Mouse (Mus musculus) small intestine, adult 2 months (tissue): Measurements from ENCODE around the gene Nos2. TPM values are rescaled to one million over a fixed set of nuclear protein-coding genes. Genes with fewer than 3 reads are reported as not detected.
"Not testable (repeated sequence)": the region's sequence is repeated elsewhere in the genome, so short reads cannot be mapped to it uniquely, and the experiment has no call there.

Source experiments
- H3K27ac ChIP-seq: fragments of 200-500 bp; 2 replicates; pipeline ENCODE4 v1.5.1; 2012; ENCODE audit warnings: low read depth, low read length, control low read depth, inconsistent platforms; ENCODE audit not compliant: insufficient read depth
- H3K27me3 ChIP-seq: fragments of 200-500 bp; 2 replicates; pipeline ENCODE4 v1.6.1; 2012; ENCODE audit warnings: mild to moderate bottlenecking, moderate library complexity, low read length, inconsistent platforms; ENCODE audit not compliant: control insufficient read depth, insufficient read depth
- H3K36me3 ChIP-seq: fragments of 200-500 bp; 2 replicates; pipeline ENCODE4 v1.6.1; 2012; ENCODE audit warnings: mild to moderate bottlenecking, low read length, control low read depth, inconsistent platforms; ENCODE audit not compliant: control insufficient read depth, insufficient read depth
- H3K4me1 ChIP-seq: fragments of 200-500 bp; 2 replicates; pipeline ENCODE4 v1.6.1; 2012; ENCODE audit warnings: low read length, inconsistent platforms, mixed read lengths; ENCODE audit not compliant: control insufficient read depth, insufficient read depth, insufficient read length
- H3K4me3 ChIP-seq: fragments of 200-500 bp; 2 replicates; pipeline ENCODE4 v1.5.1; 2012; ENCODE audit warnings: low read depth, mild to moderate bottlenecking, control low read depth, inconsistent platforms, low read length, moderate library complexity
- CTCF ChIP-seq: fragments of 200-500 bp; IDR thresholded peaks from 2 replicates; pipeline ENCODE4 v1.5.1; 2012; ENCODE audit warnings: low read depth, mild to moderate bottlenecking, control low read depth, inconsistent platforms, low read length, moderate library complexity, mixed read lengths; ENCODE audit not compliant: insufficient replicate concordance, insufficient read length; ENCODE audit errors: extremely low read depth
- POLR2A ChIP-seq: fragments of 200-500 bp; IDR thresholded peaks from 2 replicates; pipeline ENCODE4 v1.6.1; 2012; ENCODE audit warnings: low read depth, mild to moderate bottlenecking, control low read depth, inconsistent platforms, low read length, moderate library complexity
- WGBS: fragments of 180-500 bp; shearing (Covaris S2); methylation state at CpG from one replicate; pipeline ENCODE4 v1.1.7; 2018; 5-methylcytosine and 5-hydroxymethylcytosine counted together
- polyA plus RNA-seq: library from polyadenylated mRNA; depleted of rRNA; stranded (reverse); fragments of >200 nt; gene quantifications from 2 replicates; pipeline ENCODE4 v1.2.3, GENCODE M21; 2012

The Nos2 gene
- polyA plus RNA-seq, 1 experiment: 13.0 TPM

- WGBS: 18% methylated on average over 2 of the region's 2 CpGs
Measured at GRCm38 (mm10) chr11:78982042-78982441, 61.5 kb downstream of the Nos2 start.

GRCm38 (mm10) chr11:78982513-78983291, 62.1 kb downstream of the Nos2 start:
- H3K4me3 ChIP-seq: peak overlapping the region; percentile 66

More at GRCm38 (mm10) chr11:78982042-78982441, 61.5 kb downstream of the Nos2 start:
- H3K4me1 ChIP-seq: peaks cover 25% of the 10 kb centered on the region
- H3K27ac ChIP-seq: peak overlapping the region; percentile 88
- no peaks in the 10 kb centered on the region for H3K27me3 ChIP-seq
- peaks cover 13% of the 10 kb centered on the region for H3K36me3 ChIP-seq
- peak overlapping the region; percentile 66; the same call in 1 of the 2 replicates for H3K4me3 ChIP-seq
- no peak for TF ChIP-seq POLR2A
- no peak for TF ChIP-seq CTCF

GRCm38 (mm10) chr11:78983539-78983938, 63.0 kb downstream of the Nos2 start:
- Histone ChIP-seq H3K27me3 (no peaks in the 10 kb centered on the region), H3K4me3 (peak overlapping the region; percentile 66), H3K4me1 (peaks cover 20% of the 10 kb centered on the region), H3K36me3 (peaks cover under 1% of the 10 kb centered on the region; the same call in 1 of the 2 replicates), H3K27ac (peak overlapping the region; percentile 88)
- TF ChIP-seq POLR2A (no peak), CTCF (no peak)
- WGBS: 17% methylated on average over 7 of the region's 7 CpGs

More at GRCm38 (mm10) chr11:78982513-78983291, 62.1 kb downstream of the Nos2 start:
- TF ChIP-seq CTCF (no peak), POLR2A (no peak)
- WGBS: 12% methylated on average over 12 of the region's 12 CpGs
- peaks cover 7% of the 10 kb centered on the region for H3K36me3 ChIP-seq
- no peaks in the 10 kb centered on the region for H3K27me3 ChIP-seq
- H3K27ac ChIP-seq: peak overlapping the region; percentile 88
- peaks cover 24% of the 10 kb centered on the region for H3K4me1 ChIP-seq

GRCm38 (mm10) chr11:78984483-78985177, 64.0 kb downstream of the Nos2 start, which contains the start of gene Lgals9:
Gene Lgals9, minus strand, starts transcription at chr11:78984946.
- TF ChIP-seq CTCF (no peak), POLR2A (peak; percentile 99)
- WGBS: 3% methylated on average over 10 of the region's 10 CpGs
- Histone ChIP-seq H3K27me3 (no peaks in the 10 kb centered on the region), H3K4me1 (peaks cover 19% of the 10 kb centered on the region; the same call in 1 of the 2 replicates), H3K36me3 (no peaks in the 10 kb centered on the region), H3K27ac (peak within 1 kb of the TSS; percentile 88), H3K4me3 (peak within 1 kb of the TSS; percentile 66)

- Histone ChIP-seq H3K27ac (no peak overlapping the region), H3K4me3 (no peak overlapping the region), H3K36me3 (no peaks in the 10 kb centered on the region), H3K4me1 (peaks cover 16% of the 10 kb centered on the region; the same call in 1 of the 2 replicates), H3K27me3 (no peaks in the 10 kb centered on the region)
- TF ChIP-seq CTCF: no peak
- TF ChIP-seq POLR2A: no peak
Measured at GRCm38 (mm10) chr11:78985505-78985904, 64.9 kb downstream of the Nos2 start.

GRCm38 (mm10) chr11:78986311-78987002, 65.9 kb downstream of the Nos2 start:
- Histone ChIP-seq H3K4me1 (peaks cover 11% of the 10 kb centered on the region; the same call in 1 of the 2 replicates), H3K4me3 (no peak overlapping the region), H3K36me3 (no peaks in the 10 kb centered on the region), H3K27me3 (no peaks in the 10 kb centered on the region), H3K27ac (peak overlapping the region; percentile 18)
- 38% methylated on average over 10 of the region's 10 CpGs for WGBS
- no peak for TF ChIP-seq CTCF
- TF ChIP-seq POLR2A: no peak

- H3K27me3 ChIP-seq, H3K27ac ChIP-seq, H3K4me3 ChIP-seq, H3K36me3 ChIP-seq: not testable (repeated sequence)
- WGBS: 94% methylated on average over 11 of the region's 11 CpGs
- peaks cover 11% of the 10 kb centered on the region; the same call in 1 of the 2 replicates for H3K4me1 ChIP-seq
Measured at GRCm38 (mm10) chr11:78989206-78989605, 68.6 kb downstream of the Nos2 start.
